Mouse (Mus musculus): Measurements from ENCODE around the gene BC051665.
A peak's percentile ranks its signal among the peaks of the same experiment; 100 is the strongest.

Gene BC051665

DNA sequence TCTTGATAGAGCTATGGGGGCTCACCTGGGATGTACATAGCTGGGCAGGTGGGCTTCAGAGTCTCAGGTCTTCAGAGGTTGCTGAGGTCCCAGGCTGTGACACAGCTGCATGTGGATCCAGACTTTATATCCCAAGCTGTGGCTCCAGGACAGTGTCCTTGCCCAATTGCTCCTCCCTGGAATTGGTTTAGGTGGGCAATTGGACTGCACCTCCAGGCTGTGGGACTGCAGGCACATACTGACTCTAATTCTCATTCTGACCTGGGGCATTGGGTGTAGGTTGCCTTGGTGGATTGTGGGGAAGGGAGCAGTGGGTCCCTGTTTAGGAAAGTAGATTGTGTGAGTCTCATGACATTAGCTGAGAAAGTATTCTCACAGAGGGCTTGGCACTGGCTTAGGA lies at the start of gene BC051665:
TSS of gene BC051665 (minus strand) at position 101 of the 400 bp plus-strand sequence.
- no peak for DNase-seq

DNA sequence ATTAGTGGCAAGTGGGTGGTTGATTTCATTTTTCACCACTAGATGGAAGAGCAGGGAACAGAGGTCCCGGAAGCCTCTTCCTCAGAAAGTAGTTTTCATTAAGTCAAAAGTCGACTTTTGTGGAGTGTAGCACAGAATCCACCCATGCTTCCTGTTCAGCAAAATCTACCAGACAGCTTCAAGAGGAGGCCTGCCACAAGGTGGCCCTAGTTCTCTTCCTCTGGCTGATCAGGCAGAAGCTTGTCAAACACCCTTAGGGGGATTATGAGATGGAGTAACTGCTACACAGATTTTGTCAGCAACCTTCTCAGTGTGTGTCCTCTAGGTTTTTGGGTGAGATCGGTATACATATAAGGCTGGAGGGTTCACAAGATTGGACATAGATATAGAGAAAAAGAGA lies 39.9 kb upstream of the BC051665 start:
- peak; percentile 28 to 50 for DNase-seq

DNA sequence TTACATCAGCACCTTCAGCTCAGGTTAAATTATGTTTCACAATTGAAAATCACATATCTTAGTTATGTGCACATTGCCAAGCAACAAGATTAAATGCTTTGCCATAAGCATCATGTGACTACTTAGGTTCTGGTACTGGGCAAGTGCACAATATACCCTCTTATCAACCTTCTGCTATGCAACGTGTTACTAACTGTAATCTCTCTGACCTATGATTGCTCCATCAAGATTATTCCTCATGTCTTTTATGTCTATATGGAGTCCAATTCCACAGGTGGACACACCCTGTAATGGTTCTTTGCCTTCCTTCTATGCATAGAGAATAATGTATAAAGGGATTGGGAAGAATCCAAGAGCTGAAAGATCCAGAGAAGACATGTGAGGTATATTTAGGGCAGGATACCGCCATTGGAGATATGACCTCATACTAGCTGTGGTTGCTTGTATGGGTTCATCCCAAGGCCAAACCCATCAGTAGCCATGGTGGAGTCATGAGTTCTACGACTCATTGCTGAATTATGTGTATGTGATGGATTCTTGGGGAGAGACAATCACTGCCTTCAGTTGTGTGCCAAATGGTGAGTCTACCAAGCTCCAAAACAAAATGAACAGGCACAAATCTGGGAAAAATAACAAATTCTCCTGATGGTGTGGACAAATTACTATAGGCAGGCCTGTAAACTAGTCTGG lies 34.5 kb upstream of the BC051665 start:
- no peak for DNase-seq

DNA sequence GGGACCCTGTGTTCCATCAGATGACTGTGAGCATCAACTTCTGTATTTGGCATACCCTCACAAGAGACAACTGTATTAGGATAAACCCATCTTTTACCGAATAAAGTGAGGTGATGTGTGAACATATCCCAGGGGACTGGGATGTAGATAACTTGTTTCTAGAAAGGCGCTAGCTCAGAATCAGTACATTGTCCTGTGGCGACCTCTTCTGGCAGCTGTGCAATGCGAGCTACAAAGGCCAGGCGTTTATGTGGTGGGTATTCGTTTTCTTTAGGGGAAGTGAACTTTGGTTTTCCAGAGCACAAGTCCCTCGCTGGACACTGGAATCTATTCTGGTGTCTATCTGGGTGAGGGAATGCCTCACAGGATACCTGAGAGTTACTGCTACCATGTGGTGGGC lies 33.3 kb upstream of the BC051665 start:
- peak in 1 of 2 experiments; percentile 25 for DNase-seq

DNA sequence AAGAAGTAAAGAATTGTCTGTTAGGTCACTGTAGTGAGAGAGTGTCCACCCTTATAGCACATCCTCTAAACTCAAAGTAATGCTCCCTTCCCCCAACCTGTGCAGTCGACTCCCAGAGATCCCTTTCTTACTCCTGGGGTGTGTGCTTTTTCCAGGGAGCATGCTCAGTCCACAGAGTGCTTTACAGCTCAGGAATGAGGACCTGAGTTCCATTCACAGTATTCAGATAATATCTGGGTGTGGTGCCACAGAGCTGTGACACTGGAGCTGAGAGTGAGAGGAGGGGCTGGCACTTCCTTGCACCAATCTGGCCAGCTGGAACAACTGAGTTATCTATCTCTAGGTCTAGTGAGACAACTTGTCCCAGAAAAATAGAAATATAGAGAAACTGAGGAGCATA lies 27.6 kb upstream of the BC051665 start:
- DNase-seq: peak in 1 of 2 experiments; percentile 30

DNA sequence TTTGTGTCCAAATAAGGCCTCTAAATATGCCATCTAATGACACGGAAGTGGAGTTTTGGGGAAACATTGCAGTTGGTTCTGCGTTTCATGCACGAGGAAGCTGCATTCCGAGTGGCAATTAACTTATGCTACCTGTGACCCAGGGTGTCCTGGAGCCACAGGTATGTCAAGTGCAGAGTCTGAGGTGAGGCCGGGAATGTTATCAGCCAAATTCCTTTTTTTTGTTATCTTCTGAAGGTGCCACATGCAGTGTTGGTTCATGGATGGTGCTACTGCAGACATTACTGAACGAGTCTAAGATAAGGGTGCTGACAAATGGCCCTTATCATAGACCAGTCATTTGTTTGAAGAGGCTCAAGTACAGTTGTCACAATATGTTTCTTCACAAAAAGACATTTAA lies 26.6 kb upstream of the BC051665 start:
- DNase-seq: no peak

DNA sequence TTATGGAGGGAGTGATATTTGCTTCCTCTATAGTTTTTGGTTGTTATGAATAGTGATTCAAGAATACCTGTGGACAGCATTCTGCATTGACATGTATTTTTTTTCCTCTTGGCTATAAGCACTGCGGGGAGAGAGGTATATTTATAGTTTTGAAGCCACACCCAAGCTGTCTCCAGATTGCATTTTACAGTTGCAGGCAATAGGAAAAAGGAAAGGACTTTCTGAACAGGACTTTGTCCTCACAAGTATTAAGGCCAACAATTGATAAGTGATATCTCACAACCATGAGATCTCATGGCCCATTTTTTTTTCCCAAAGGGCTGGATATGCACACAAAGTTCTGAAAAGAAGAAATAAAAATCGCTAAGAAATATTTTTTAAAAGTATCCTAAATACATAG lies 23.5 kb upstream of the BC051665 start:
- no peak for DNase-seq

DNA sequence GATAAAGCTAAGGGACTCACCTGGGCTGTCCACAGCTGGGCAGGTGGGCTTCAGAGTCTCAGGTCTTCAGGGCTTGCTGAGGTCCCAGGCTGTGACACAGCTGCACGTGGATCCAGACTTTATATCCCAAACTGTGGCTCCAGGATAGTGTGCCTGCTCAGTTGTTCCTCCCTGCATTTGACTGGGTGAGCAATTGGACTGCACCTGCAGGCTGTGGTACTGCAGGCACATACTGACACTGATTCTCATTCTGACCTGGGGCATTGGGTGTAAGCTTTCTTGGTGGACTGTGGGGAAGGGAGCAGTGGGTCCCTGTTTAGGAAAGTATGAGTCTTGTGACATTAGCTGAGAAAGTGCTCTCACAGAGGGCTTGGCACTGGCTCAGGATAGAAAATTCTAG lies 16.6 kb upstream of the BC051665 start, which contains the start of gene Ctsll3:
TSS of gene Ctsll3 (minus strand) at position 101 of the 400 bp plus-strand sequence.
- no peak for DNase-seq

DNA sequence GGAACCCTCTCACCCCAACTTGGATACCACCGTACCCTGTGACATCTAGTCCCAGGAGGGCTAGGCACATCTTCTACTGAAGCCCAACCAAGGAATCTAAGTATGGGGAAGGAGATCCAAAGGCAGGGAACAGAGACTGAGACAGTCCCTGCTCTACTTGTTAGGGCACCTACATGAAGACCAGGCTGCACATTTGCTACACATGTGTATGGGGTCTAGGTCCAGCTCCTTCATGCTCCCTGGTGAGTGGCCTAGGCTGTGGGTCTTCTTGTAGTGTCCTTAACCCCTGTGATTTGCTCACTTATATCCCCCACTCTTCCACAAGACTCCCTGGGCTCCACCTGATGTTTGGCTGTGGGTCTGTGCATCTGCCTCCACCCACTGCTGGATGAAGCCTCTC lies 3.3 kb upstream of the BC051665 start:
- DNase-seq: no peak

DNA sequence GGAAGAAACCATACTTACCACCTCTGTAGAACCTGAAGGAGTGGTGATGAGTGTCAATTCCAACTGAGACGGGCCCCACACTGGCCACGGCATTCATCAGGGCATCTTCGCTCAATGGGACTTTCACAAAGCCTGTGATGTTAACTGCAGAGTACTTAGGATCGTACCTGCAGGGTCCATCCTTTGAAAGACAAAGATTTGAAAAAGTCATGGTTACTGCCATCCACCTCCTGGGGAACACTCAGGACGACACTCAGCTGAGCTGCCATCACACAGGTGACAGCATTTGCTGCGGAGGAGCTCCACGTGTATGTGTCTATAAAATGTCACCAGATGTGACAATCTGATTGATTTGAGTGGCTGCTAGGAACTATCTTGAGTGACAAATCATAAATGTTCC lies 2.9 kb downstream of the BC051665 start:
- no peak for DNase-seq

DNA sequence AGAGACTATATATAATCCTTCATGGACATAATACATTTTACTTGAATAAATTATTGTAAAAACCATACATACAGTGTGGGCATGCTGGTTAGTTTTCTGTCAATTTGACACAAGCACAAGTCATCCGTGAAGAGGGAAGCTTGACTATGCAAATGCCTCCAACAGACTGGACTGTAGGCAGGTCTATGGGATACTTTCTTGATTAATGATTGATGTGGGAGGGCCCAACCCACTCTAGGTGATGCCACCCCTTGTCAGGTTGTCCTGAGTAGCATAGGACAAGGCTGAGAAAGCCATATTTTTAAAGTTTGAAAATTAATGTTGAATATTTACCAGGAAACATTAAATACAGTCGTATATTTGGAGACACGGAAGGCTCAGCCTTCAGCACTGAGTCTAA lies 5.6 kb downstream of the BC051665 start:
- DNase-seq: no peak

DNA sequence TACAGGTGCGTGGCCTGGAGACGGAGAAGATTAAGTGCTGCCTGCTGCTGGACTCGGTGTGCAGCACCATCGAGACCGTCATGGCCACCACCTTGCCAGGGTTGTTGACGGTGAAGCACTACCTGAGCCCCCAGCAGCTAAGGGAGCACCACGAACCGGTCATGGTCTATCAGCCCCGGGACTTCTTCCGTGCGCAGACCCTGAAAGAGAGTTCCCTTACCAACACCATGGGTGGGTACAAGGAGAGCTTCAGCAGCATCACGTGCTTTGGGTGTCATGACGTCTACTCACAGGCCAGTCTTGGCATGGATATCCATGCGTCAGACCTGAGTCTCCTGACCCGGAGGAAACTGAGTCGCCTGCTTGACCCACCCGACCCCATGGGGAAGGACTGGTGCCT lies 25.0 kb downstream of the BC051665 start:
- no peak for DNase-seq

DNA sequence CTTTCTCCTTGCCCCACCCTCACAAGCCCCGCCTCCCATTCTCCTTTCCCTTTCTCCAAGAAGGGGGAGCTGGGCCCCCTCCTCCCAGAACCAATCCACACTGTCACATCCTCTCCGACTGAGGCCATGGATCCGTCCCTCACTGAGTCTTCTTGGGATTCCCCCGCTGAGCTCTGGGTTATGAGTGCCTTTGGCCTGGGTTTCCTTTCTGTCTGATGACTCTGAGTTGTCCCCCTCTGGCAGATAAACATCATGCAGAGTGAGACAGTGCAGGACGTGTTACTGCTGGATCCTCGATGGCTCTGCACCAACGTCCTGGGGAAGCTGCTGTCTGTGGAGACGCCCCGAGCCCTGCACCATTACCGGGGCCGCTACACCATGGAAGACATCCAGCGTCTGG lies 25.8 kb downstream of the BC051665 start:
- no peak for DNase-seq

DNA sequence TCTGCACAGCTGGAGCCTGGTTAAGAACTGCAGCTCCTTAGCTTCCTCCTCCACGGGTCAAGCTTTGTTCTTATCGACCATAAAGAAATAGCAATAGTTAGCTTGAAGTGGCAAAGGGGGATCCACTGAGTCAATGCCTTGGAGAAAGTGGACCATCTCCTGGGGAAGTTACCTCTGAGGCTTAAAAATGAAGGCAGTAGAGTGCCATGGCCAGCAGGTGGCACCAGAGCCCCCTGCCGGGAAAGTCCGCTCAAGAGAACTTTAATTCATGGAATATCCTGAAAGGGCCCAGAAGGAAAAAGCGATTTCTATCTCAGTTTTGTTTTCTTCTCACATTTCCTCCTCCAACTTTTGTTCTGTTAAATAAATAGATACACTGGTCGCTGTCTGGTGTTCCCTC lies 27.0 kb downstream of the BC051665 start:
- DNase-seq: no peak

DNA sequence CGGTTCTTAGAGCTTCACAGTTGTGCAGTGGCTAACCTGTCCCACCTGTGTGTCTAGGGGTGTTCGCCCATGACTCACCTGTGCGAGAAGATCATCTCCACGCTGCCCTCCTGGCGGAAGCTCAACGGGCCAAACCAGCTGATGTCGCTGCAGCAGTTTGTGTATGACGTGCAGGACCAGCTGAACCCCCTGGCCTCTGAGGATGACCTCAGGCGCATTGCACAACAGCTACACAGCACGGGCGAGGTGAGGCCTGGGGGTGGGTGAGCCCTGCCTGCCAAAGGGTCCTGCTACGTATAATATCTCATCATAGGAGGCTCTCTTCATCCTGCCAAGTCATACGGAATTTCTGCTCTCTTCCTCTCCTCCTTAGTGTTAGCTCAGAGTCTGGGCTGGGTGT lies 28.9 kb downstream of the BC051665 start:
- no peak for DNase-seq

DNA sequence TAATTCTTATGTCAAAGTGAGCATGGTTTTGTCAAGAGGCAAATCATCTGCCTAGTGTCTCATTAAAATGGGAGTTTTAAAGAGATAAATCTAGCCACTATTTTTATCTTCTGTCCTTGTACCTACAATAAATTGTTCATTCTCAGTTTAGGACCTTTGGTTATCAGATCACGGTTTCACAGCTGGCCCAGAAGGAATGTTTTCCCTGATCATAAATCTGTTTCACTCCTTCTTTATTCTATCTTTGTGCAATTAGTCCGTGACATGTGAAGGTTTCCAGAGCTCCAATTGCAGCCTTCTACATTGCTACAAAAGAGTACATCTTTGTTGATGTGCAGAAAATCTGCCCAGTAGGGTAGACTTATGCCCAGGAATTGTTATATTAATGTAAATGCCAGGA lies 30.9 kb downstream of the BC051665 start:
- no peak for DNase-seq

DNA sequence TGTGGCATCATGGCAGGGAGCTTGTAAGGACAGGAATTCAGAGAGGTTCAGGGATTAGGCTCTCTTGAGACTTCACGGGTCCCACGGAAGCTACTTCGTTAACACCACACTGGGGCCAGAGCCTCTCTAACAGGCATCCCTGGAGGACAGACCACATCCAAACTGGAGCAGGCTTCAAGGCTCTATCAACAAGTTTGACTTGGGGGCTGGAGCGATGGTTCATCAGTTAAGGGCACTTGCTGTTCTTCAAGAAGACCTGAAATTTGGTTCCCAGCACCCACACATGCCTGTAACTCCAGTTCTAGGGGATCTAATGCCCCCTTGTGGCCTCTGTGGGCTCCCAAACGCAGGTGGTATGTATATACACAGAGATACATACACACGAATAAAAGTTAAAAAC lies 32.9 kb downstream of the BC051665 start:
- no peak for DNase-seq

DNA sequence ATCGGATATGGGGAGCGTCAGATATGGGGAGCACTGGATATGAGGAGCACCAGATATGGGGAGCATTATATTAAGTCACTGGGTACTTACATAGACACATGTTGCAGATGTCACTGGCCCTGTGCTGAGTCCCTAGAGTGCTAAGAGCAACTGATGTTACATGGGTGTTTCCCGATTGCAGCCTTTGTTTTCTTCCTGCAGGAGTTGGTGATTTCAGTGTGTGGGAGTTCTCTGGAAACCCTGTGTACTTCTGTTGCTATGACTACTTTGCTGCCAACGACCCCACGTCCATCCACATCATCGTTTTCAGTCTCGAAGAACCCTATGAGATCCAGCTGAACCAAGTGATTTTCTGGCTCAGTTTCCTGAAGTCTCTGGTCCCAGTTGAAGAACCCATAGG lies 35.2 kb downstream of the BC051665 start:
- DNase-seq: no peak

DNA sequence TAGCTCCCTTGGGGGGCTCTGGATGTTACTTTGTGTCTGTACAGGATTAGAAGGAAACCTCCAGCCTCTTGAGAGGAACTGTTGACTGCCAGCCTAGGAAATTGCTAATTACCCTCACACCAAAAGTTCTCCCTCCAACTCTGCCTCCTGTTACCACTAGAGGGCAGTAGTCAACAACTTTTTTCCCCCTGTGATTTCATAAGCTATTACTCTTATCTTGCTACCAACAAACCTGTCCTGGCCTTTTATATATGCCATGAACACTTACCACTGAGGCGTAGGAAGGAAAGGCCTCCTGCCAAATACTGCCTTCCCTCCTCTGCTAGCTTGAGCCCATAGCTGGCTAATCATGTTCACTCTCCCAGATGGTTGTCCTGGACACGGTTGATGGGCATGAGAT lies 37.6 kb downstream of the BC051665 start:
- DNase-seq: no peak

DNA sequence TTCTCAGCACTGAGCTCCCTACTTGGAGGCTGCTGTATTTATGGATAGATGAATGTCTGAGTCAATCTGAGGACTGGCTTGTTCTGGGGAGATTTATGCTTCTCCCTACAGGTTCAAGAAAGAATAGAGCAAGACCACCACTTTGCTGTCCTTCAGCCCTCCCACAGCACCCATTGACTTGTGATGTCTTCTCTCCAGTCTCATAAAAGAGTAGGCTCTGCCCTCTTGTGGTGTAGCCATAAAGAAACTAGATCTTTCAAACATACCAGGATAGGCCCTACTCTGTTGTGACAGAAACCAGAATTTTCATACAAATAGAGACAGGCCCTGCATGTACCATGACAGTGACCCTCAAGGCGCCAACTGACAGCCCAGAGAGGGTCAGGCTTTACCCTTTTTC lies 39.0 kb downstream of the BC051665 start:
- no peak for DNase-seq

DNA sequence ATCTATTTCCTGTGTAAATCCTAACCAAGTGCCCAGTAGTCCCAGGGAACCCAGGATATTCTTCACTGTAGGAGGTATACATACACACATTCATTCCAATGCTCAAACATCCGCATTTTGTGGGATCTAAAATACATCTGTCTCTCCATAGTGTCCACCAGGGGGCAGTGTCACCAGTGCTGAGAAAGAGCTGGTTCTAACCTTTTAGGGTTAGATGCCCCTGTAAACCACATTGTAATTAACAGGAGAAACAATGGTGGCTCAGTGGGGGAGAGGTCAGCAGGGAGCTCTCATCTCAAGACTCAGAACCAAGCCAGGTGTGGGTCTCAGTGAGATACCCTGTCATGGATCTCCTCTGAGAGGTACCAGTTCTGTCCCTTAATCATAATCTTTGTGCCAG lies 39.9 kb downstream of the BC051665 start:
- DNase-seq: no peak

DNA sequence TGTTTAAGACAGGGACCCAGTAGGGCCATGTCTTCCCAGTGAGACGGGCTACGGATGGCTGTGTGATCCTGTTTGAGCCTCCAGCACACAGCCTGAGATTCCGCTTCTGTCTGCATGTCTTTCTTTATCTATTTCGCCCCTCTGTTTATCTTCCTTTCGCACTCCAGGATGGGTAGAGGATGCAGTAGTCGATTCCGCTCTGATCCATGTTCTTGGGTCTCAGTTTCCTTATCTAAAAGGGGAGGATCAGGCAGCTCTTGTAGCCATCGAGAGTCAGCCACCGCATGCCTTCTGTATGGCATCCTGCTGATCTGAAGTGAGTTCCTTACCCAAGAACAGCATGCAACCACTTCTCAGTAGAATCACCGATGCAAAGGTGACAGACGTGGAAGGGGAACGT lies 40.8 kb downstream of the BC051665 start:
- DNase-seq: no peak

DNA sequence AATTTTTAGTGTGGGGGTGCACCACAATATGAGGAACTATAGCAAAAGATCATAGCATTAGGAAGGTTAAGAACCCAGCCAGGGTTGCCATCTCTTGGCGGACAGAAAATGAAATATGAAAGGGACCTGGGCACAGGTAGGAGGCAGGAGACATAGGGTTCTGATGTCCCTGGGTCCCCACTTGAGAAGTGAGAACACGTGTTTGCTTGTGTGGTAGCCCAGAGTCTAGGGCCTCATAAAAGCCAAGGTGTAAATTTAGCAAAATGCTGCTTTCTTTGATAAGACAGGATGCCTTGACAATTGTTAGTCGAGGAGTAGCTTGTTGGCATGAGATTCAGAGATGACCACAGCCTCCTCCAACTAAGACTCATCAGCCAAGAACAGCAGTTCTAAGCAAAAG lies 41.4 kb downstream of the BC051665 start:
- no peak for DNase-seq

DNA sequence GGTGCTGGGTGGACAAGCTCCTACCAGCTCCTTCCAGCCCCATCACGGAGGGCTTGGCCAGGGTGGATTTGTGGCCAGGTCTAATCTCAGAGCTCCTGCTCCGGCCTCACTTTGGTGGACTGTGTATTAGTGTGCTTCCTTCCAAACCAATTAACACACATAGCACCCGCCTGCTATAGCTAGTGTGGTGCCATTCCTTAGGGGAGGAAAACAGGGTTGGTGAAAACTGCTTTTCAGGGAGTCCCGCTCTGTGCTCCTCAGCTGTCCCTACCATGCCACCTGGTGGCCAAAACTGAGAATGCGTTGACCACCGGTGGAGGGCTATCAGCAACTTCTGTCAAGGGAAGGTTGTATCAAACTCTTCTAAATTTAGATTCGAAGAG lies 42.1 kb downstream of the BC051665 start:
- DNase-seq: peak; percentile 79 to 83

DNA sequence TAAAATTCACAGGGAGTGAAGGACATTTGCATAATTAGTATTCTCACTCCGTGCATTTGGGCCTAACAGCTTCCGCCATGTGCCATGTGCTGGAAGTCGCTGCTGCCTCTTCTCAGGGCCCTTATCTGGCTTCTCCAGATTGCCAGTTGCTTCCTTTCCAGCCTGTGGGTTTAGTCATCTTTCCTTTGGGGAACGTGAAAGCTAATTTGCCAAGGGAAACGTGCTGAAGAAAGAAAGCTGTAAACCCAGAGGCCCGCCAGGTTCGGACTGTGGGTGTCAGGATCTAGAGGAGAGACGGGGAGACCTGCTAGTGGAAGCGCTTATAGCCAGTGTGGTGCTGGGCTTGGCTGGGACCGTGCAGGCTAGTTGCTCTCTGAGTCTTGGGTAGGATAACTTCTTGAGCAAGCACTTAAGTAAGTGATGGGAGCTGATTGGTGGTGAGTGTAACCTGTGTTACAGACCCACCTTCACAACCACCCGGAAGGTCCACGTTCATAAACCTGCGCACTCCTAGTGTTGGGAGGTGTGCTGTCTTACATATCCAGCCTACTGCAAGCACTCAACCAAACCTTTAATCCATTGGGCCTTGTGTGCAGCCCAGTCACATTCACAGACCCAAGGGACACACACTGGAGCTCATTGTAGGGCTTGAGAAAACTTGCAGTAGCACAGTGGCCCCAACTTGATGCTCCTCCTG lies 42.6 kb downstream of the BC051665 start:
- peak in 1 of 2 experiments; percentile 48 for DNase-seq
